Mouse (Mus musculus): ENCODE results near the gene Rai14.

- TF ChIP-seq CTCF (IDR thresholded peaks at IDR 0.05; ENCODE audit: low read depth) (no peak), EP300 (IDR thresholded peaks at IDR 0.05; ENCODE audit: low read depth) (no peak)
Observed at GRCm38 (mm10) chr15:10704328-10704727, 10.1 kb downstream of the Rai14 start.
